Mouse (Mus musculus): ENCODE measurements around the gene Ubn1. TPM values are rescaled to one million over a fixed set of nuclear protein-coding genes. Genes with fewer than 3 reads are reported as not detected.

The Ubn1 gene
- polyA plus RNA-seq, 1 experiment, result 22.4 TPM

- 94% methylated on average over 4 of the region's 4 CpGs for WGBS
- no peak for DNase-seq (ENCODE audit: low read depth, low spot score)
Observed at GRCm38 (mm10) chr16:5063472-5063871, 13.6 kb downstream of the Ubn1 start.

GRCm38 (mm10) chr16:5070321-5070720, 20.5 kb downstream of the Ubn1 start:
- no peak for DNase-seq (ENCODE audit: low read depth, low spot score)
- WGBS, result 81% methylated on average over 3 of the region's 3 CpGs

DNA sequence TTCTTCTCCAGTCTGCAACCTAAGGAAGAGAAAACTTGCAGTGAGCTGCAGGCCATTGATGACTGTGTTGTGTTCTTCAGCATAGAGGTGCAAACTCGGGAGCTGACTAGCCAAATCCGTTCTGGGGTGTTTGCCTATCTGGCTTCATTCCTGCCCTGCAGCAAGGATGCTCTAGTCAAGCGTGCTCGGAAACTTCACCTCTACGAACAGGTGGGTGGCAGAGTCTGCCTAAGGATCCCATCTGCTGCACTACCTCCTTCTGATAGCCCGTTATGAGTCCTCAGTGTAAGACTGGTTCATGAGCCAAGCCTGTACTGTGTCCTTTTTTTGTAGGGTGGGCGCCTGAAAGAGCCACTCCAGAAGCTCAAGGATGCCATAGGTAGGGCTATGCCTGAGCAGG, 22.1 kb downstream of the Ubn1 start:
- WGBS, result 95% methylated on average over 7 of the region's 7 CpGs
- no peak for DNase-seq (ENCODE audit: low read depth, low spot score)

DNA sequence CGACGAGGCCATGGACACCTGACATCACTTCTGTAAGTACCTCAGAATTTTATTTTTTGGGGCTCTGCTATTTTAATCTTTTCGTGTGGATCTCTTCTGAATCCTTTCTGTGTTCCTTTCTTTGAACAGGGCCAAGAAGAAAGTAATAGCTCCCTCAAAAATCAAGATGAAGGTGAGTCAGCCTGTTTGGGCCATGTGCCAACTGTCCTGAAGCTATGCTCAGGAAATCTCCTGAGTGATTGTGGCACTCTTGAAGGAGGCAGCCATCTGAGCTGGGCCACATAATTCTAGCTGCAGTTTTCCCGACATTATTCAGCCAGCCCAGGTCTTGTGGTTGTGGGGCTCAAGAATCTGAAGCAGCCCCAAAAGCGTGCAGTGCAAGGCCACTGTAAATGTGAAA, 24.5 kb downstream of the Ubn1 start:
- no peak for DNase-seq (ENCODE audit: low read depth, low spot score)
- 87% methylated on average over 5 of the region's 5 CpGs for WGBS

GRCm38 (mm10) chr16:5085196-5085595, 35.3 kb downstream of the Ubn1 start:
- 79% methylated on average over 4 of the region's 4 CpGs for WGBS
- no peak for DNase-seq (ENCODE audit: low read depth, low spot score)

- WGBS, result 95% methylated on average over 2 of the region's 2 CpGs
Observed at GRCm38 (mm10) chr16:5086179-5086578, 36.3 kb downstream of the Ubn1 start.

GRCm38 (mm10) chr16:5089021-5089420, 39.2 kb downstream of the Ubn1 start:
- DNase-seq (ENCODE audit: low read depth, low spot score), result no peak
- WGBS, result 74% methylated on average over 10 of the region's 10 CpGs

More at GRCm38 (mm10) chr16:5086179-5086578, 36.3 kb downstream of the Ubn1 start:
- no peak for DNase-seq (ENCODE audit: low read depth, low spot score)

- no peak for DNase-seq (ENCODE audit: low read depth, low spot score)
- WGBS, result 51% methylated on average over 5 of the region's 5 CpGs
Observed at GRCm38 (mm10) chr16:5093285-5093684, 43.4 kb downstream of the Ubn1 start.

GRCm38 (mm10) chr16:5096504-5096903, 46.6 kb downstream of the Ubn1 start:
- WGBS, result 92% methylated on average over 8 of the region's 8 CpGs
- no peak for DNase-seq (ENCODE audit: low read depth, low spot score)

GRCm38 (mm10) chr16:5101000-5101399, 51.1 kb downstream of the Ubn1 start:
- DNase-seq (ENCODE audit: low read depth, low spot score), result no peak
- WGBS, result 68% methylated on average over 6 of the region's 6 CpGs

GRCm38 (mm10) chr16:5109877-5110276, 60.0 kb downstream of the Ubn1 start:
- WGBS, result 61% methylated on average over 7 of the region's 7 CpGs
- DNase-seq (ENCODE audit: low read depth, low spot score), result no peak

DNA sequence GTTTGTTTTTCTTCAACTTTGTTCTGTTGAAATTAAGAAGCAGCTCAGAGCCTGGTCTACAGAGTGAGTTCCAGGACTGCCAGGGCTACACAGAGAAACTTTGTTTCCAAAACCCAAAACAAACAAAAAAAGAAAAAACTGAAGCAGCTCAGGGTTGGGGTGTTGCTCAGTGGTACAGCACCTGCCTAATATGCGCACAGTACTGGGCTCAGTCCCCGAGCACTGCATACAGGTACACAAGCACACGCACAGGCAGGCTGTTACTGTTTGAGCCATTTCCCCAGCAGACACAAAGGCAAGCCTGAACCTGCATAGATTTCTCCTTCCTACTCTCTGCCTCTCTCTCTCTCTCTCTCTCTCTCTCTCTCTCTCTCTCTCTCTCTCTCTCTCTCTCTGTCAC, 61.2 kb downstream of the Ubn1 start:
- no peak for DNase-seq (ENCODE audit: low read depth, low spot score)
- WGBS, result 88% methylated on average over 3 of the region's 3 CpGs

DNA sequence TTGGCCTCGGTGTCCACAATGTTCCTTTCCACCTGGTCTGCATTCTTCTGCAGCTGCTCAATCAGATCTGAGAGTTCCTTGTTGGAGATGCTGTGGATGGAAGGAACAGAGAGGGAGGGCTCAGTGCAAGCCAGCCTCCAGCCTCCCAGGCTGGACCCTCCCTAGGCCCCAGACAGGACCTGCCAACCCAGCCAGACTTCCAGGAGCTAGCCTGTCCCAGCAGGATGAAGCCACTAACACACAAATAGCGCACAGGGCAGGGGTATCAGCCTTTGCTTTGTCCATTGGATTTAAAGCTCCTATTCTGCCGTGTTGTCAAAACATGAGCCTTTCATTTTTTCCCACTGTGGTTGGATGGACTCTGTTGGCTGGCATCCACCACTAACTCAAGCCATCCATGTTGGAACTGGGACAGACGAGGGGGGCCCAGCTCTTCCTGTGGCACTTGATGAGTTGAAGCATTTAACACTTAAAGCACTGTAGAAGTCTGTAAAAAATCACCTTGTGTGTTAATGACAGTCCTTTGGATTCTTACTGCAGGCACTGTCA, 63.2 kb downstream of the Ubn1 start:
- 73% methylated on average over 4 of the region's 4 CpGs for WGBS
- DNase-seq (ENCODE audit: low read depth, low spot score), result no peak

DNA sequence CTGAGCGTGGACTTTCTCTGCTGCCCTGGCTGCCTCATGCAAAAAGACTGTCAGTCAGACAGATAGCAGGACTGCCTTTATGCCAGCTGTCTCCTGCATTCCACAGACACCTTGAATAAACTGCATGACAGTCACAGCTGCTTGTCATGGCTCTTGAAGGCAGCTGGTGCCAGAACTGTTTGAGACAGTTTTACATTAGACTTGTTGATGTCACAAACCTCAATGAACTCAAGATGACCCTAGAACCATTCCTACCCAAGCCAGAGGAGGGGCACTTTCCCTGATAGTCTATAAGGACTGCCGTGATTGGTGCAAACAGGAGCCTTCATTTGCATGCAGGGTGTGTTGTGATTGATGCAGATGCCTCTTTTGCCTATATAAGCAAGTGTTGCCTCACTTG, 63.7 kb downstream of the Ubn1 start:
- no peak for DNase-seq (ENCODE audit: low read depth, low spot score)
- WGBS, result 79% methylated on average over 2 of the region's 2 CpGs

- DNase-seq (ENCODE audit: low read depth, low spot score), result no peak
- 56% methylated on average over 4 of the region's 4 CpGs for WGBS
Observed at GRCm38 (mm10) chr16:5119385-5119784, 69.5 kb downstream of the Ubn1 start.

DNA sequence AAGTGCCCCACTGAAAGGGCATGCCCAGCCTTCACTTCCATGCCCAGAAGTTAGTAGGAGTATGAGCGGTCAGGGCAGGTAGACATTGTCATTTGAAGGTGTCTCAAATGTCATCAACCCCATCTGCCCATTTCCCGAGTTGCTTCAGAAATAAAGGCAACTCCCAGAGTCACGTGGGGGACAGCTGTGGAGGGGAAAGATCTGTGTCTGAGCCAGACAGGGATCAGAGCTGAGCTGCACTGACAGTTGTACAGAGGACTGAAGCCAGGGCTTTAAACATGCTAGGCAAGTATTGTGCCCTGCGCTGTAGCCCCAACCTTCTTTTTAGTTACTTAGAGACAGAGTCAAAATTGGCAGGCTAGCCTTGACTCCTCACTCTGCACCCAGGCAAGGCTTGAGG, 70.0 kb downstream of the Ubn1 start:
- WGBS, result 75% methylated on average over 4 of the region's 4 CpGs
- DNase-seq (ENCODE audit: low read depth, low spot score), result no peak

- DNase-seq (ENCODE audit: low read depth, low spot score), result no peak
- WGBS, result 59% methylated on average over 6 of the region's 6 CpGs
Observed at GRCm38 (mm10) chr16:5123476-5123875, 73.6 kb downstream of the Ubn1 start.

DNA sequence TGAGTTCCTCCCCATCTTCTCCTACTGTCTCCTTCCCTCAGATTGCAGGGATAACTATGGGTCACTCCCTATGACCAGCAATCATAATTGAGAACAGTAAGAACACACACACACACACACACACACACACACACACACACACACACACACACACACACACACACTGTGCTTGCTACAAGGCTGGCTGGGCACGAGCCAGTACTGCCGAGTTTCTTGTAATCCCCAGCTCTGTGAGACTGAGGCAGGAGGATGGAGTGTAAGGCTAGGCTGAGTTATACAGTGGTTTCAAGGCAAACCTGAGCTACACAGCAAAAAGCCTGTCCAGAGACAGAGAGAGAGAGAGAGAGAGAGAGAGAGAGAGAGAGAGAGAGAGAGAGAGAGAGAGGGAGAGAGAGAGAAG, 80.3 kb downstream of the Ubn1 start:
- WGBS, result 59% methylated on average over 2 of the region's 2 CpGs
- no peak for DNase-seq (ENCODE audit: low read depth, low spot score)

DNA sequence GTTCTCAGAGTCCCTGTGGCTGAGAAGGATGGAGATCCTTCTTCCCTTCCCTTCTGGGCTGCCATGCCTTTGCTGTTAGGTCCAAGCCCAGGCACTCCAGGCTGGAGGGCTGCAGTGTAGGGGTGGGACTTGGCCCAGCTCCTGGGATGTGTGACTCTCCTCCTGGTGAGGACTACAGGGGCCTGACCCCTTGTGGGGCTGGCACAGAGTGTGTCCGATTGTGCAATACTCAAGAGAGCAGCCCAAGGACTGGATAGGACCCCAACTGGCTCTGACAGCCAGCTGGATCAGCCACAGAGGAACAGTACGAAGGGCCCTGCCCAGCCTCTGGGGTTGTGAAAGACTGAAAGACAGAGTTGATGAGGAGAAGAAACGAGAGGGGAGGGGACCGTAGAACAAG, 80.9 kb downstream of the Ubn1 start:
- WGBS, result 64% methylated on average over 4 of the region's 4 CpGs
- DNase-seq (ENCODE audit: low read depth, low spot score), result no peak

GRCm38 (mm10) chr16:5131251-5131922, 81.5 kb downstream of the Ubn1 start:
- DNase-seq (ENCODE audit: low read depth, low spot score), result no peak
- WGBS, result 5% methylated on average over 25 of the region's 25 CpGs

- DNase-seq (ENCODE audit: low read depth, low spot score), result peak; percentile 75
- WGBS, result under 1% methylated on average over 38 of the region's 39 CpGs
Observed at GRCm38 (mm10) chr16:5132401-5132801, 82.5 kb downstream of the Ubn1 start, which contains the start of gene Ppl. TSS of gene Ppl (minus strand) at chr16:5132421.
